Mouse (Mus musculus) lung, adult 2 months (tissue): ENCODE measurements around the gene Erbb2. TPM values are rescaled to one million over a fixed set of nuclear protein-coding genes. Genes with fewer than 3 reads are reported as not detected.
A peak's percentile ranks its signal among the peaks of the same experiment; 100 is the strongest.
"Not testable (repeated sequence)": the region's sequence is repeated elsewhere in the genome, so short reads cannot be mapped to it uniquely, and the experiment has no call there.

Source experiments
- DNase-seq: peaks from one replicate; pipeline ENCODE4 v3.0.0; 2022
- H3K4me1 ChIP-seq: fragments of 200-500 bp; 2 replicates; pipeline ENCODE4 v1.6.1; 2011; ENCODE audit warnings: low read length; ENCODE audit not compliant: control insufficient read depth, insufficient read depth
- H3K4me3 ChIP-seq: fragments of 200-500 bp; replicated peaks from 2 replicates; pipeline ENCODE3; 2011; ENCODE audit warnings: low read depth, mild to moderate bottlenecking, control low read depth, low read length; ENCODE audit errors: extremely low read depth
- CTCF ChIP-seq: fragments of 200-500 bp; IDR thresholded peaks from 2 replicates; pipeline ENCODE4 v1.5.1; 2011; ENCODE audit warnings: mild to moderate bottlenecking, low read length, control low read depth; ENCODE audit not compliant: insufficient read depth
- POLR2A ChIP-seq: fragments of 200-500 bp; IDR thresholded peaks from 2 replicates; pipeline ENCODE4 v1.6.1; 2011; ENCODE audit warnings: low read depth, mild to moderate bottlenecking, control low read depth, low read length, borderline replicate concordance; ENCODE audit errors: extremely low read depth
- WGBS: fragments of 180-500 bp; shearing (Covaris S2); methylation state at CpG from one replicate; pipeline ENCODE4 v1.1.7; 2018; 5-methylcytosine and 5-hydroxymethylcytosine counted together
- polyA plus RNA-seq: library from polyadenylated mRNA; depleted of rRNA; stranded (reverse); fragments of >200 nt; gene quantifications from 2 replicates; pipeline ENCODE4 v1.2.3, GENCODE M21; 2012

Gene Erbb2
- polyA plus RNA-seq, 1 experiment, result 33.8 TPM

- Histone ChIP-seq H3K4me3 (no peak overlapping the region), H3K4me1 (no peaks in the 10 kb centered on the region)
- no peak for DNase-seq
- 10% methylated on average over 2 of the region's 2 CpGs for WGBS
- TF ChIP-seq POLR2A (no peak), CTCF (peak; percentile 83)
Observed at GRCm38 (mm10) chr11:98372406-98372805, 39.9 kb upstream of the Erbb2 start.

GRCm38 (mm10) chr11:98373244-98373643 is 39.0 kb upstream of the Erbb2 start:
- no peak for DNase-seq
- no peak for TF ChIP-seq CTCF
- TF ChIP-seq POLR2A, result no peak
- Histone ChIP-seq H3K4me1 (no peaks in the 10 kb centered on the region), H3K4me3 (no peak overlapping the region)
- 85% methylated on average over 6 of the region's 6 CpGs for WGBS

GRCm38 (mm10) chr11:98374266-98374665 is 38.0 kb upstream of the Erbb2 start:
- no peak for TF ChIP-seq CTCF
- Histone ChIP-seq H3K4me3 (no peak overlapping the region), H3K4me1 (no peaks in the 10 kb centered on the region)
- 72% methylated on average over 8 of the region's 8 CpGs for WGBS
- no peak for DNase-seq

GRCm38 (mm10) chr11:98376756-98377155 is 35.5 kb upstream of the Erbb2 start:
- no peaks in the 10 kb centered on the region for H3K4me1 ChIP-seq
- TF ChIP-seq POLR2A (no peak), CTCF (no peak)
- no peak overlapping the region for H3K4me3 ChIP-seq
- WGBS, result 84% methylated on average over 5 of the region's 5 CpGs
- DNase-seq, result no peak

GRCm38 (mm10) chr11:98377787-98378186 is 34.5 kb upstream of the Erbb2 start:
- DNase-seq, result no peak
- WGBS, result 80% methylated on average over 11 of the region's 11 CpGs

GRCm38 (mm10) chr11:98379379-98379778 is 32.9 kb upstream of the Erbb2 start:
- H3K4me1 ChIP-seq, result peaks cover 3% of the 10 kb centered on the region; the same call in 1 of the 2 replicates
- H3K4me3 ChIP-seq, result no peak overlapping the region
- 76% methylated on average over 7 of the region's 7 CpGs for WGBS
- no peak for TF ChIP-seq CTCF
- no peak for TF ChIP-seq POLR2A
- DNase-seq, result no peak

More at GRCm38 (mm10) chr11:98377787-98378186, 34.5 kb upstream of the Erbb2 start:
- Histone ChIP-seq H3K4me1 (no peaks in the 10 kb centered on the region), H3K4me3 (no peak overlapping the region)
- TF ChIP-seq CTCF (no peak), POLR2A (no peak)

GRCm38 (mm10) chr11:98380106-98380505 is 32.2 kb upstream of the Erbb2 start:
- WGBS, result 66% methylated on average over 6 of the region's 6 CpGs
- TF ChIP-seq CTCF (no peak), POLR2A (no peak)
- Histone ChIP-seq H3K4me3 (no peak overlapping the region), H3K4me1 (peaks cover 3% of the 10 kb centered on the region; the same call in 1 of the 2 replicates)
- no peak for DNase-seq

DNA sequence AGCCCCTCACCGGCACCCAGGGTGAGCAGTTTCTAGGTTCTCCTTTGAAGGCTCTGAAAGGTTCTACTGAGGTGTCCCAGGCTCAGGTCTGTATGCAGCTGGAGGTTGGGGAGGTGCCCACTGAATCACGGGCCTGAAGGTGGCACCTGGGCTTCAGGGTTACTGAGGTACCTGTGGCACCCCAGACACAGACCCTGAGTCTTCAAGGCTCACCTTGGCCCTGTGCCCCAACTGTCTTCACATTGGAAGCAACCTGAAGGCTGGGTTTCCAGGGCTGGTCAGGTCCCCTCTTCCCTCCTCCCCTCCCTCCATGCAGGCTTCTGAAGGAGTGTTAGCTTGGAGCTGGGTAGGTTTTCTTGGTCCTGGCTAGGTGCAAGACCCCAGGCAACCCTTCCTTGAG is 30.6 kb upstream of the Erbb2 start:
- H3K4me3 ChIP-seq, result no peak overlapping the region
- no peak for TF ChIP-seq POLR2A
- TF ChIP-seq CTCF, result no peak
- peaks cover 3% of the 10 kb centered on the region; the same call in 1 of the 2 replicates for H3K4me1 ChIP-seq
- 88% methylated on average over 2 of the region's 2 CpGs for WGBS
- no peak for DNase-seq

GRCm38 (mm10) chr11:98382405-98382804 is 29.9 kb upstream of the Erbb2 start:
- WGBS, result 45% methylated on average over 2 of the region's 2 CpGs
- not testable (repeated sequence) for DNase-seq, H3K4me3 ChIP-seq, H3K4me1 ChIP-seq

- Histone ChIP-seq H3K4me1 (peaks cover 3% of the 10 kb centered on the region; the same call in 1 of the 2 replicates), H3K4me3 (no peak within 1 kb of the TSS)
- 57% methylated on average over 14 of the region's 14 CpGs for WGBS
- TF ChIP-seq POLR2A (0 out of 2 replicates have a peak, but pooled peaks have one; percentile 24), CTCF (no peak)
- DNase-seq, result no peak
Observed at GRCm38 (mm10) chr11:98383261-98384030, 28.8 kb upstream of the Erbb2 start, which contains the start of gene Tcap. Gene Tcap, plus strand, starts transcription at chr11:98383811.
